31 mouse cellular contexts compared by ENCODE assay signal in genomic region chr10:107894663-107895581, GRCm38 (mm10). TPM values are rescaled to one million over a fixed set of nuclear protein-coding genes. Genes with fewer than 3 reads are reported as not detected.
DNase-seq lines count a peak whose midpoint lies in the region; ATAC-seq and TF ChIP-seq lines count a peak whose summit lies in the region.
"Had no signal": no experiment of that assay in that cellular context is flagged by ENCODE, and none has a peak within 500 bp of the region (broad histone marks: within the 10 kb centered on the region; RNA-seq: fewer than 3 reads in every experiment).

No protein-coding gene starts in this region.

- TF ChIP-seq POLR2A in cerebellum, adult 2 months (IDR thresholded peaks at IDR 0.05; ENCODE audit: borderline replicate concordance, insufficient read depth, low read length) = no peak

- TF ChIP-seq CTCF in lung, postnatal 0 days (IDR thresholded peaks at IDR 0.05) = peak; percentile 43; the same call in 1 of the 2 replicates
- TF ChIP-seq CTCF in intestine, postnatal 0 days (IDR thresholded peaks at IDR 0.05; ENCODE audit: low read depth) = peak; percentile 47
- TF ChIP-seq CTCF in cerebellum, adult 2 months (IDR thresholded peaks at IDR 0.05; ENCODE audit: borderline replicate concordance, insufficient read depth, low read depth, low read length) = no peak

- H3K27ac ChIP-seq in lung, postnatal 0 days (ENCODE audit: low read length) = no peak overlapping the region
- H3K27ac ChIP-seq in intestine, postnatal 0 days (ENCODE audit: low read depth, low read length) = no peak overlapping the region
- H3K27ac ChIP-seq in stomach, embryonic 14.5 days (ENCODE audit: low read length) = peak overlapping the region; percentile 48; the same call in 1 of the 2 replicates
- H3K27ac ChIP-seq in forebrain, embryonic 14.5 days (ENCODE audit: low read depth, low read length) = no peak overlapping the region
- H3K27ac ChIP-seq in cerebellum, adult 2 months (ENCODE audit: insufficient read depth, low read length) = no peak overlapping the region
- H3K27ac ChIP-seq: embryonic facial prominence, embryonic 12.5 days; forebrain, embryonic 10.5 days; hindbrain, embryonic 10.5 days; hindbrain, embryonic 15.5 days; limb, embryonic 12.5 days; liver, embryonic 15.5 days had no signal

- no peaks in the 10 kb centered on the region for H3K27me3 ChIP-seq in lung, postnatal 0 days (replicated peaks; ENCODE audit: insufficient read depth, low read length)
- H3K27me3 ChIP-seq in intestine, postnatal 0 days (replicated peaks; ENCODE audit: control insufficient read depth, insufficient read depth, low read length) = no peaks in the 10 kb centered on the region
- no peaks in the 10 kb centered on the region for H3K27me3 ChIP-seq in stomach, embryonic 14.5 days (ENCODE audit: control insufficient read depth, insufficient read depth, low read length)
- H3K27me3 ChIP-seq in forebrain, embryonic 14.5 days (replicated peaks; ENCODE audit: control insufficient read depth, insufficient read depth, low read length) = no peaks in the 10 kb centered on the region
- H3K27me3 ChIP-seq in cerebellum, adult 2 months (ENCODE audit: control insufficient read depth, insufficient read depth, low read length) = no peaks in the 10 kb centered on the region
- H3K27me3 ChIP-seq: embryonic facial prominence, embryonic 12.5 days; hindbrain, embryonic 15.5 days; limb, embryonic 12.5 days; liver, embryonic 15.5 days had no signal

- H3K9ac ChIP-seq in lung, postnatal 0 days (replicated peaks; ENCODE audit: low read depth) = no peak overlapping the region
- H3K9ac ChIP-seq in intestine, postnatal 0 days (ENCODE audit: low read depth, low read length) = no peak overlapping the region
- H3K9ac ChIP-seq in stomach, embryonic 14.5 days (replicated peaks; ENCODE audit: low read depth, low read length) = no peak overlapping the region
- no peak overlapping the region for H3K9ac ChIP-seq in forebrain, embryonic 14.5 days (ENCODE audit: low read length)
- H3K9ac ChIP-seq: embryonic facial prominence, embryonic 12.5 days; forebrain, postnatal 0 days; hindbrain, embryonic 15.5 days; limb, embryonic 12.5 days; liver, embryonic 15.5 days had no signal

- WGBS in lung, postnatal 0 days = 13% methylated on average over 8 of the region's 8 CpGs
- WGBS in intestine, postnatal 0 days = 44% methylated on average over 8 of the region's 8 CpGs
- 20% methylated on average over 8 of the region's 8 CpGs for WGBS in stomach, embryonic 14.5 days
- WGBS in forebrain, embryonic 14.5 days = 72% methylated on average over 8 of the region's 8 CpGs
- 70% methylated on average over 8 of the region's 8 CpGs for WGBS in cerebellum, adult 2 months

- no peak overlapping the region for H3K4me3 ChIP-seq in lung, postnatal 0 days (ENCODE audit: low read depth, low read length)
- H3K4me3 ChIP-seq in intestine, postnatal 0 days (ENCODE audit: low read depth, low read length) = no peak overlapping the region
- H3K4me3 ChIP-seq in stomach, embryonic 14.5 days (ENCODE audit: low read depth, low read length) = no peak overlapping the region
- H3K4me3 ChIP-seq in forebrain, embryonic 14.5 days (ENCODE audit: low read depth, low read length) = no peak overlapping the region
- H3K4me3 ChIP-seq in cerebellum, adult 2 months (replicated peaks; ENCODE audit: insufficient read depth, low read depth, low read length) = no peak overlapping the region
- H3K4me3 ChIP-seq: embryonic facial prominence, embryonic 12.5 days; forebrain, embryonic 10.5 days; hindbrain, embryonic 10.5 days; hindbrain, embryonic 15.5 days; limb, embryonic 12.5 days; liver, embryonic 15.5 days had no signal

- peak; percentile 49 for DNase-seq in lung, postnatal 0 days (ENCODE audit: low spot score)
- no peak for DNase-seq in lung, postnatal 14 days
- no peak for DNase-seq in forebrain, embryonic 14.5 days (ENCODE audit: low spot score)
- DNase-seq in heart, adult 18-20 months = no peak
- DNase-seq in cerebellum, adult 2 months = no peak
- DNase-seq: adrenal gland, adult 8-10 months; B cell, adult 2 months; cerebellum, adult 9-10 months; cerebellum, postnatal 36 days; forebrain, postnatal 0 days; gastrocnemius, postnatal 10 days; heart, postnatal 14 days; kidney, adult 9 months; kidney, postnatal 25 days; right cerebral cortex, postnatal 4 days; thymus, adult 18-20 months; thymus, postnatal 25 days had no signal

- ATAC-seq in lung, postnatal 0 days = peak; percentile 85
- no peak for ATAC-seq in intestine, postnatal 0 days
- peak; percentile 86; the same call in 1 of the 2 replicates for ATAC-seq in stomach, embryonic 14.5 days (ENCODE audit: insufficient number of reproducible peaks, insufficient read depth, low FRiP score, low read depth)
- no peak for ATAC-seq in forebrain, embryonic 14.5 days
- ATAC-seq: forebrain, postnatal 0 days; inflammation-experienced regulatory T-cells, adult 6 months; midbrain, embryonic 16.5 days had no signal

- peak; percentile 86 for TF ChIP-seq EP300 in lung, postnatal 0 days (IDR thresholded peaks at IDR 0.05)

- no peak overlapping the region for H3K4me2 ChIP-seq in lung, postnatal 0 days (replicated peaks; ENCODE audit: low read depth, low read length)
- no peak overlapping the region for H3K4me2 ChIP-seq in intestine, postnatal 0 days (replicated peaks; ENCODE audit: low read depth)
- no peak overlapping the region for H3K4me2 ChIP-seq in stomach, embryonic 14.5 days (replicated peaks; ENCODE audit: low read depth, low read length)
- no peak overlapping the region for H3K4me2 ChIP-seq in forebrain, embryonic 14.5 days (ENCODE audit: low read length)
- H3K4me2 ChIP-seq: embryonic facial prominence, embryonic 12.5 days; hindbrain, embryonic 15.5 days; limb, embryonic 12.5 days; liver, embryonic 15.5 days; midbrain, embryonic 11.5 days had no signal

- H3K4me1 ChIP-seq in lung, postnatal 0 days (ENCODE audit: insufficient read depth, low read depth, low read length) = no peaks in the 10 kb centered on the region
- H3K4me1 ChIP-seq in intestine, postnatal 0 days (replicated peaks; ENCODE audit: control insufficient read depth, insufficient read depth, low read length) = no peaks in the 10 kb centered on the region
- H3K4me1 ChIP-seq in stomach, embryonic 14.5 days (ENCODE audit: control insufficient read depth, insufficient read depth, low read length) = 0 out of 2 replicates have a peak, but pooled peaks cover 3% of the 10 kb centered on the region
- no peaks in the 10 kb centered on the region for H3K4me1 ChIP-seq in forebrain, embryonic 14.5 days (ENCODE audit: control insufficient read depth, insufficient read depth, low read length)
- H3K4me1 ChIP-seq in cerebellum, adult 2 months (ENCODE audit: control insufficient read depth, insufficient read depth, low read length) = no peaks in the 10 kb centered on the region
- H3K4me1 ChIP-seq: forebrain, embryonic 10.5 days; hindbrain, embryonic 10.5 days; hindbrain, embryonic 15.5 days; limb, embryonic 12.5 days; liver, embryonic 15.5 days had no signal

- no peaks in the 10 kb centered on the region for H3K36me3 ChIP-seq in lung, postnatal 0 days (ENCODE audit: insufficient read depth, low read length)
- no peaks in the 10 kb centered on the region for H3K36me3 ChIP-seq in intestine, postnatal 0 days (ENCODE audit: control insufficient read depth, insufficient read depth)
- no peaks in the 10 kb centered on the region for H3K36me3 ChIP-seq in stomach, embryonic 14.5 days (ENCODE audit: control insufficient read depth, insufficient read depth, low read length)
- no peaks in the 10 kb centered on the region for H3K36me3 ChIP-seq in forebrain, embryonic 14.5 days (ENCODE audit: control insufficient read depth, insufficient read depth, low read length)
- H3K36me3 ChIP-seq: embryonic facial prominence, embryonic 12.5 days; forebrain, embryonic 10.5 days; hindbrain, embryonic 10.5 days; hindbrain, embryonic 15.5 days; limb, embryonic 12.5 days; liver, embryonic 15.5 days had no signal

- H3K9me3 ChIP-seq in lung, postnatal 0 days (ENCODE audit: low read length) = no peaks in the 10 kb centered on the region
- H3K9me3 ChIP-seq in intestine, postnatal 0 days (ENCODE audit: control insufficient read depth) = no peaks in the 10 kb centered on the region
- no peaks in the 10 kb centered on the region for H3K9me3 ChIP-seq in stomach, embryonic 14.5 days (ENCODE audit: control insufficient read depth, low read depth, low read length)
- no peaks in the 10 kb centered on the region for H3K9me3 ChIP-seq in forebrain, embryonic 14.5 days (replicated peaks; ENCODE audit: control insufficient read depth, low read length)
- H3K9me3 ChIP-seq: embryonic facial prominence, embryonic 12.5 days; forebrain, embryonic 10.5 days; hindbrain, embryonic 10.5 days; hindbrain, embryonic 15.5 days; limb, embryonic 12.5 days; liver, embryonic 15.5 days had no signal

RNA-seq across cellular contexts. Expression of gene Otogl, which starts 17.0 kb away (rescaled TPM):
- polyA plus RNA-seq in lung, postnatal 0 days (2015; fragmentation: Nextera tagmentation; extraction: Ambion mirVana) = 0.01 and 0.02 TPM in 2 replicates
- polyA plus RNA-seq in intestine, postnatal 0 days (2015; fragmentation: Nextera tagmentation; extraction: Ambion mirVana) = 0.04 TPM in 1 of 2 replicates, not detected in the other
- polyA plus RNA-seq in stomach, embryonic 14.5 days (2014; fragmentation: Nextera tagmentation; extraction: Ambion mirVana) = 0.10 and 0.20 TPM in 2 replicates
- polyA plus RNA-seq in forebrain, embryonic 14.5 days (2014; fragmentation: Nextera tagmentation; extraction: Ambion mirVana) = 0.03 and 0.05 TPM in 2 replicates
- under 1 TPM; 0.05 TPM for total RNA-seq in heart, adult 18-20 months (2021)
- 0.03 and 0.05 TPM in 2 replicates for polyA plus RNA-seq in cerebellum, adult 2 months (2012; rRNA removed)
- total RNA-seq: liver, adult 2 months; neutrophil, adult 5-6 weeks had no signal
- polyA plus RNA-seq: forebrain, embryonic 10.5 days; inflammation-experienced regulatory T-cells, adult 6 months; liver, adult 2 months; midbrain, embryonic 11.5 days; neural tube, embryonic 11.5 days had no signal

Comparison
In these comparisons a context has a peak if more than half of its experiments do, and no peak if none do; other contexts are left out.
1. ATAC-seq: peak in lung, postnatal 0 days (single experiment) and stomach, embryonic 14.5 days (single experiment); none in intestine, postnatal 0 days (single experiment) and forebrain, embryonic 14.5 days (single experiment).